Mouse (Mus musculus) heart, adult 2 months (tissue): ENCODE measurements at regions not wholly inside any gene's neighbourhood (a gene's known extent, or its start where the extent isn't known, plus 50 kb on each side); places are given as distances from the start of the nearest gene placed in this dataset.

Experiments used
- DNase-seq, 2 experiments: peaks; one replicate each; pipeline ENCODE4 v3.0.0; 2021
- H3K27ac ChIP-seq: fragments of 200-600 bp; 2 replicates; pipeline ENCODE4 v1.8.1; 2022
- H3K27me3 ChIP-seq: fragments of 200-500 bp; 2 replicates; pipeline ENCODE4 v1.6.1; 2012; ENCODE audit warnings: mild to moderate bottlenecking, low read length, inconsistent platforms, mixed read lengths; ENCODE audit not compliant: control insufficient read depth, insufficient read depth
- H3K36me3 ChIP-seq: fragments of 200-500 bp; 2 replicates; pipeline ENCODE4 v1.6.1; 2012; ENCODE audit warnings: low read length, inconsistent platforms; ENCODE audit not compliant: control insufficient read depth, insufficient read depth
- H3K4me1 ChIP-seq: fragments of 200-500 bp; 2 replicates; pipeline ENCODE4 v1.6.1; 2011; ENCODE audit warnings: low read length; ENCODE audit not compliant: control insufficient read depth, insufficient read depth
- H3K4me3 ChIP-seq: fragments of 200-600 bp; 2 replicates; pipeline ENCODE4 v1.8.1; 2022
- H3K79me2 ChIP-seq: fragments of 200-500 bp; replicated peaks from 2 replicates; pipeline ENCODE4 v1.6.1; 2012; ENCODE audit warnings: mild to moderate bottlenecking, inconsistent platforms, low read length, moderate library complexity, mixed read lengths; ENCODE audit not compliant: control insufficient read depth, insufficient read depth
- H3K9ac ChIP-seq: fragments of 200-500 bp; 2 replicates; pipeline ENCODE4 v1.6.1; 2012; ENCODE audit warnings: low read depth, mild to moderate bottlenecking, control low read depth, inconsistent platforms, low read length, mixed read lengths
- CTCF ChIP-seq: fragments of 200-600 bp; IDR thresholded peaks from 2 replicates; pipeline ENCODE4 v1.8.1; 2022; ENCODE audit warnings: antibody characterized with exemption, mild to moderate bottlenecking, moderate library complexity
- EP300 ChIP-seq: fragments of 200-500 bp; IDR thresholded peaks from 2 replicates; pipeline ENCODE4 v1.6.1; 2011; ENCODE audit warnings: low read depth, low read length, control low read depth; ENCODE audit not compliant: insufficient read depth
- POLR2A ChIP-seq: fragments of 200-500 bp; IDR thresholded peaks from 2 replicates; pipeline ENCODE4 v1.6.1; 2011; ENCODE audit warnings: mild to moderate bottlenecking, low read depth, low read length, control low read depth; ENCODE audit not compliant: insufficient read depth
- WGBS: fragments of 180-500 bp; shearing (Covaris S2); methylation state at CpG from one replicate; pipeline ENCODE4 v1.1.7; 2018; 5-methylcytosine and 5-hydroxymethylcytosine counted together
- intact Hi-C: fragments of 180-260 bp; cut with DNase I; formaldehyde crosslinking; loops from one replicate; pipeline ENCODE4 v1.15.1; 2025

- Histone ChIP-seq H3K27ac (no peak overlapping the region), H3K27me3 (no peaks in the 10 kb centered on the region), H3K4me3 (no peak overlapping the region), H3K36me3 (no peaks in the 10 kb centered on the region), H3K4me1 (no peaks in the 10 kb centered on the region), H3K79me2 (no peaks in the 10 kb centered on the region), H3K9ac (no peak overlapping the region)
- DNase-seq, result no peak
- WGBS, result 31% methylated on average over 7 of the region's 7 CpGs
- intact Hi-C loops, result no loop called here
- TF ChIP-seq CTCF, result no peak
- no peak for TF ChIP-seq EP300
- TF ChIP-seq POLR2A, result no peak
These were observed 295.6 kb upstream of the Veph1 start for GRCm38 (mm10) chr3:66592259-66592658.

GRCm38 (mm10) chr3:66590775-66591174 is 294.1 kb upstream of the Veph1 start:
- Histone ChIP-seq H3K36me3 (no peaks in the 10 kb centered on the region), H3K9ac (no peak overlapping the region), H3K4me1 (no peaks in the 10 kb centered on the region), H3K79me2 (no peaks in the 10 kb centered on the region), H3K27me3 (no peaks in the 10 kb centered on the region), H3K4me3 (no peak overlapping the region), H3K27ac (no peak overlapping the region)
- TF ChIP-seq CTCF, result no peak
- no peak for TF ChIP-seq EP300
- no peak for TF ChIP-seq POLR2A
- 68% methylated on average over 7 of the region's 7 CpGs for WGBS
- DNase-seq, result no peak
- intact Hi-C loops, result no loop called here

DNA sequence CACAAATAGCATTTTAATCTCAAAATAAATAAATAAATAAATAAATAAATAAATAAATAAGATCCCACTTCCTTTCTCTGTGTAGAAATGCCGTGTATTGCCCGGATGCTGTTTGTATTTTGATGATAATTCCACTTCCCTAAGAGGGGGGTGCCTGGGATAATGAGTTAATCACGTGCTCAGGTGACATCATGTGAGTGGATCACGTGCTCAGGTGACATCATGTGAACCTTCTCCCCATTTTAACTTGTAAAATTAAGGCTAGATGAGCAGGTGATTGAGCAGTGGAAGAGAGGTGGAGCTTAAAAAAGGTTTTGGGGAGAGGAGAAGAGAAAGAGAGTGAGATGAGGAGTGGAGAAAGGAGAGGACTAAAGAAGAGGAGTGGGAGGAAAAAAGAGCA is 292.8 kb upstream of the Veph1 start:
- H3K4me1 ChIP-seq, result no peaks in the 10 kb centered on the region
- no peak for TF ChIP-seq CTCF
- no peak for TF ChIP-seq EP300
- TF ChIP-seq POLR2A, result no peak
- intact Hi-C loops, result no loop called here
- H3K79me2 ChIP-seq, result no peaks in the 10 kb centered on the region
- no peak overlapping the region for H3K9ac ChIP-seq
- no peaks in the 10 kb centered on the region for H3K36me3 ChIP-seq
- WGBS, result 61% methylated on average over 4 of the region's 4 CpGs
- no peak overlapping the region for H3K27ac ChIP-seq
- H3K4me3 ChIP-seq, result no peak overlapping the region
- no peaks in the 10 kb centered on the region for H3K27me3 ChIP-seq
- no peak for DNase-seq

GRCm38 (mm10) chr3:66584831-66585230 is 288.2 kb upstream of the Veph1 start:
- Histone ChIP-seq H3K79me2 (no peaks in the 10 kb centered on the region), H3K36me3 (no peaks in the 10 kb centered on the region), H3K4me3 (no peak overlapping the region), H3K9ac (no peak overlapping the region), H3K27ac (no peak overlapping the region), H3K27me3 (no peaks in the 10 kb centered on the region), H3K4me1 (no peaks in the 10 kb centered on the region)
- TF ChIP-seq CTCF (no peak), EP300 (no peak), POLR2A (no peak)
- no peak for DNase-seq
- 93% methylated on average over 9 of the region's 9 CpGs for WGBS
- intact Hi-C loops, result no loop called here

DNA sequence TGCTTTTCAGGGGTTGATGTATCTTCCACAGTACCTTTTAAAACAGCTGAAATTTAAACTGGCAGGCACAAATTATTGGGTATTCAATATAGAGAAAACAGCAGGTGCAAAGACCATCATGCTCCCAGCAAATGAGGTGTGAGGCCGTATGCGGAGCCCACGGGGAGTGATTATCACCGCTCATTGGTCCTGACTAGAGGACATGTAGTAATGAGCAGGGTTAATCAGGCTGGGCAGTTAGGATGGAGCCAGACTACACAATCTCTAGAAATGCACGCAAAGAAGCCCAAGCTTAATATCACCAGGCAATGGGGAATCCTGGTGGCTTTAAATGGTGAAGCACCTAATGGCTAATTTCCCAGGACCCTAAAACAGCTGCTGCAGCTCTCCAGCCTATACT is 287.5 kb upstream of the Veph1 start:
- no peak overlapping the region for H3K27ac ChIP-seq
- intact Hi-C loops, result no loop called here
- WGBS, result 94% methylated on average over 5 of the region's 5 CpGs

DNA sequence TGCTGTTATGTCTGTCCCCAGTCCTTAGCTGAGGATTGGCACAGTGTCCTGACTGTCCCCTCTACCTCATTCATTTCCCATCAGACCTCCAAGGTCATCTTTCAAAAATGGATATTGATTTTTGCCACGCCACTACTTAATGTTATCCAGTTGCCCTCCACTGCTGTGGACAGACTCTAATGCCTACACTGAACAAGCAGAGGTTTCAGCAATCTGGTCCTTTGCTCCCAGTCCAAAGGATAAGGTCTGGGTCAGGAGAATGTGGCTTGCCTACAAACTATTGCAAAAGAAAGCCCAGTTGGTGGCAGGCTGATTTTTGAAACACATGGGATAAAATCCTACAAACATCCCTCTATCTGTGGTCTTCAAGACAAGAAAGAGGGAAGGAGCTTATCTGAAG is 280.0 kb upstream of the Veph1 start:
- H3K27me3 ChIP-seq, result no peaks in the 10 kb centered on the region
- 72% methylated on average over 1 of the region's 1 CpGs for WGBS
- H3K9ac ChIP-seq, result no peak overlapping the region
- no peaks in the 10 kb centered on the region for H3K36me3 ChIP-seq
- DNase-seq, result no peak
- no peak overlapping the region for H3K27ac ChIP-seq
- H3K4me3 ChIP-seq, result no peak overlapping the region
- no peak for TF ChIP-seq POLR2A
- TF ChIP-seq EP300, result no peak
- TF ChIP-seq CTCF, result no peak
- intact Hi-C loops, result no loop called here
- H3K79me2 ChIP-seq, result no peaks in the 10 kb centered on the region
- no peaks in the 10 kb centered on the region for H3K4me1 ChIP-seq

More for the DNA sequence above, 287.5 kb upstream of the Veph1 start:
- no peaks in the 10 kb centered on the region for H3K4me1 ChIP-seq
- DNase-seq, result no peak
- H3K4me3 ChIP-seq, result no peak overlapping the region
- no peaks in the 10 kb centered on the region for H3K79me2 ChIP-seq
- no peak overlapping the region for H3K9ac ChIP-seq
- H3K27me3 ChIP-seq, result no peaks in the 10 kb centered on the region
- no peaks in the 10 kb centered on the region for H3K36me3 ChIP-seq
- TF ChIP-seq EP300 (no peak), CTCF (no peak), POLR2A (no peak)
